Mouse (Mus musculus) brain, embryonic 14.5 days (tissue): Measurements from ENCODE around the gene Rnf152. TPM values are rescaled to one million over a fixed set of nuclear protein-coding genes. Genes with fewer than 3 reads are reported as not detected.

Experiments
- DNase-seq: peaks from one replicate; pipeline ENCODE4 v3.0.0-alpha.2; 2011; ENCODE audit warnings: low read depth
- CTCF ChIP-seq: fragments of 200-500 bp; IDR thresholded peaks from 2 replicates; pipeline ENCODE4 v1.5.1; 2012; ENCODE audit warnings: inconsistent platforms, mild to moderate bottlenecking, moderate library complexity, borderline replicate concordance; ENCODE audit not compliant: insufficient read depth, insufficient read length; ENCODE audit errors: extremely low read depth
- POLR2A ChIP-seq: fragments of 200-500 bp; IDR thresholded peaks from 2 replicates; pipeline ENCODE4 v1.6.1; 2012; ENCODE audit warnings: mild to moderate bottlenecking, inconsistent platforms, borderline replicate concordance; ENCODE audit not compliant: poor library complexity, insufficient read depth, insufficient read length, severe bottlenecking; ENCODE audit errors: extremely low read depth
- polyA plus RNA-seq: library from polyadenylated mRNA; depleted of rRNA; stranded (reverse); fragments of >200 nt; gene quantifications from 2 replicates; pipeline ENCODE4 v1.2.3, GENCODE M21; 2012

The Rnf152 gene
- polyA plus RNA-seq, 1 experiment = 23.0 TPM

DNA sequence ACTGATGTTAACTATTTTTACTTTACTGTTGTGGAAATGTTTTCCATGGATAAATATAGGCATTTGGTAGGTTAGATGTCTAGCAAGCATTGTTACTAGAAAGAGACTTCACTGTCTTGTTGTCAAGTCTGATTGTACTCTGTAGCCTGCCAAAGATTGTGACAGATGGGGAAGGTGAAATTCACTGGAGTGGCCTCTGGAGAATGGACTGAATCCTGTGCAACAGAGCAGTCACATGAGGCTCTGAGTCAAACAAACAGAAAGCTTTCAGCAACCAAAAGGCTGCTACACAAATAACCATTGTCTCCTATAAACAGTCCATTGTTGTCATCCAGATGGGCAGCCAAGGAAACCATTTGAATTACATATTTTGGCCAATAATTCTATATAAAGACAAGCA is 15.6 kb downstream of the Rnf152 start:
- DNase-seq = no peak
- TF ChIP-seq POLR2A (no peak), CTCF (no peak)

DNA sequence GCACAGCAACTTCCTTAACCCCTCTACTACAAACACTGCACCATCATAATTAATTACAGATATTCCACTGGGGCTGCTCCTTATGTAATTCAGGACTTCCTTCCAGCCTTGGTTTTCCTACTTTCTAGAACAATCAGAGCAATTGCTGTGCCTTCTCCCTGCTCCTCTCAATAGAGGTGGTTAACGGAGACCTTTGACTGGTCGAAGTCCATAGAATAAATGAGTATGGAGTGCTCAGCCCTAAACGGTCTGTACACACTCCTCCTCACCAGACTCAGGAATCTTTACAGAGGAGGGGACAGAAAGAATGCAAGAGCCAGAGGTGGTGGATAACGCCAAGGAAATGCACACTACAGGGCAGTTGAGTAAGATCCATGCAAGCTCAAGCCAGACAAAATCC is 19.1 kb downstream of the Rnf152 start:
- TF ChIP-seq POLR2A = no peak
- no peak for TF ChIP-seq CTCF
- no peak for DNase-seq

DNA sequence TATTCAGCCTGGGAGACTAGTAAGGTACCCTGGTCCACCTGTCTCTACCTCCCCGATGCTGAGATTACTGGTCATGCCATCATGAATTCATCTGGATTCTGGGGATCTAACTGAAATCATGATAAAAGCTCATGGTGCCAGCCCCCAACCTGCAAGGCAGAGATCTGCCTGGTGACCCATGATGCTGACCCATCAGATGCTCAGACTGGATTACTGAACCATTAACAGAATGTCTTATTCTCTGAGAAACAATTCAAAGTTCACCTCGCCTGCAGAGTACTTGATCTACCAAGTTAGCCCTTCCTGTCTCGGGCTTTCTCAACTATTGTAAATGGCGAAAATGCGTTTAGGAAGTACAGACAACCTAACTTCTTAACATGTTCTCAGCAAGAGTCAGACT is 20.4 kb downstream of the Rnf152 start:
- TF ChIP-seq POLR2A (no peak), CTCF (no peak)
- no peak for DNase-seq

DNA sequence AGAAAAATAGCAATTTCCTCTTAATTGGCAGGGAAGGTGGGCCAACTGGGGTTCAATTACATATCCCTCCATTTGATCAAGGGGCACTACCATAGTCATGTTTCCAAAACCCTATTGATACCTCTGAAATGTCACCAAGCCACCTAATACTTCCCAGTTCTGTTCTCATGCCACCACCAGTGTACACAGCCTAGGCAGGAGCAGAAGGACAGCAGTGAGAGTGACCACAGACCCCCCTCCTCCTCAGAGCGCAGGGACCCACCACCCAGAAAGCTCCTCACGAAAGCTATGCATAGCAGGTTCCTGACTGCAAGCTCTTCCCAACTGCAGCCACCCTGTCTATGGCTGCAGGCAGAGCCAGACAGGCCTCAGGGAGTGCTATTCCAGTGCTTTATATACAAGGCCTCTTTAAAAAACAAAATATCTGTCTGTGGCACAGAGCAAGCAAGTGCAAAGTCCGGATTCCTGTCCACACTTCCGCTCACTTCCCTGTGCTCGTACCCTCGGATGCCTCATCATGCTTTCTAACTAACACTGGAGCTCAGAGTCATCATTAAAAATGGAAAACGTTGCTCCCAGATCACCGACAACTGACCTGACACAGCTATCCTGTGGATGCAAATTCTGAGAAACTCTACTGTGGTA is 24.3 kb downstream of the Rnf152 start:
- DNase-seq = no peak
- no peak for TF ChIP-seq POLR2A
- TF ChIP-seq CTCF = no peak

DNA sequence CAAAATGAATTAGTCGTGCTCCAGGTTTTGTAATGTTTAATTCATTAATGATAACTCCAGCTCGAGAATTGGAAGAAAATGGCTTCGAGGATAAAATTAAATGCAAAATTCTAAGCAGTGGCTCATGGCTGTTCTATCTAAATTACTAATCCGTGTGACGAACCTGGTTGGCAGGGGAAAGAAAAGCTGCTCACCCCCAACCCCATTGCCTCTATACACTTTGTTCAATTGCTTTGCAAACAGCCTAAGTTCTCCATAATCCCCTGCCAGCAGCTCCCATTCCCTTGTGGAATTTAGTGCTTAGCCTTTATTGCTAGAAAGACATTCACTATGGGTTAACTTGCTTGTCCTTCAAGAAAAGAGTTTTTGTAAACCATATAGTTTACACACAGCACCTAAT is 24.9 kb downstream of the Rnf152 start:
- peak; percentile 73 for DNase-seq
- TF ChIP-seq POLR2A (no peak), CTCF (no peak)

DNA sequence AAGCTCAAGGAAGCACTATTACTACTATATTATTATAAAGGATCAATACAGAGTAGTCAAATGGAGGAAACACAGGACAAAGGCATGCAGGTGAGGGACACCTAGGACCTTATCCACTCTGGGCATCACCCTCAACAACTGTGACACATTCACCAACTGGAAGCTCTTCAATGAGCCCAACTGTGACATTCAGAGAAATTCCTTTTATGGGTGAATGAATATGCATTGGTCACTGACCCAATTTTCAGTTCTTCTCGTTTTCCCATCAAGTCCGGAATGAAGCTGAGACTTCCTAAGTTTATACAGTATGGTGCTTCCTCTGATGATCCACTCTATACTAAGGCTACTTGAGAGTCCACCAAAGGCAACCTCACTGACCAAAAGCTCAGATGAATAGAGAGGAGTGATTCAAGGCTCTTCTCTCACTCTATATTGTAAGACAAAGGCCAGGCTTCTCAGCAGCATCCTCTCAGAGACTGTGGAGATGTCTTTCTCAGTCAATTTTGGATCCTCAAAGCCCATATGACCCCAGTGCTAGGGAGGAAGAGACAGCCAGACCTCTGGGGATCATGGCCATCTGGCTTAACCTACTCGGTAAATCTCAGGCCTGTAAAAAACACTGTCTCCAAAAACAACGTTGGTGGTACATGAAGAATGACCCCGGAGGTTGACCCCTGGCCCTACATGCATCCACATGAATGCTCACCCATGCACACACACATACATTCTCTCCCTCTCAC is 25.8 kb downstream of the Rnf152 start:
- no peak for TF ChIP-seq CTCF
- no peak for TF ChIP-seq POLR2A

DNA sequence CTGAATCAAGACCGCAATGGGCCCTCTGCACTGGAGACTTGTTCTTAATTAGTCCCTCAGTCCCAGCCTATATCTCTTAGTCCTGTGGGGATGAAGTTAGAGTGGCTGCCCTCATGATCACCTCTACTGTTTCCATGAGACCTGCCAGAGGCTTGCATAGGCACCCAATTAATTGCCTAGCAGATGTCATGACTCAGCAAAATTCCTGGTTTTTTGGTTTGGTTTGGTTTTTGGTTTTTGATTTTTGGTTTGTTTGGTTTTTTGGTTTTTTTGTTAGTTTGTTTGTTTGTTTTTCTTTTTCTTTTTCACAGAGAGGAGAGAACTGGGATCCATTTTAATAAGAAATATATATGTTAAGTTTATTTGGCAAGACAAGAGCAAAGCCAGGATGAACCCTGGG is 28.7 kb downstream of the Rnf152 start:
- no peak for DNase-seq
- no peak for TF ChIP-seq CTCF
- no peak for TF ChIP-seq POLR2A

More for the DNA sequence above, 25.8 kb downstream of the Rnf152 start:
- no peak for DNase-seq

DNA sequence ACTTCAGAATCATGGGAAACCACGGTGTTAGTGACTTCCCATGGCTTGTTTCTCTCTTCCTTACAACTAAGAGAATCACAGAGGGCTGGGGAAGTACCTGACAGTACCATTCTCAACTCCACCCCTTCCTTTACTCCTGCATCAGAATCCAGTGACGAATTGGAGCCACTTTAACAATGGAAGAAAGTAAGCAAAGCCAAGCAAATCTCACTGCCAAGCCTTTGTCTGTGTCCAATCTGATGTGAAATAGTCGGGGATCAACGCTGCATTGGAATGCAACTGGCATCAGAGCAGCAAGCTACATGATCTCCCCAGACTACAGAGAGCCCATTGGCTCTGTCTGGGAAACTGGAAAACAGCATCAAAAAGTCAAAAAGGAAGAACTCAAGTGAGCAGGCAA is 31.9 kb downstream of the Rnf152 start:
- peak; percentile 23 for DNase-seq

DNA sequence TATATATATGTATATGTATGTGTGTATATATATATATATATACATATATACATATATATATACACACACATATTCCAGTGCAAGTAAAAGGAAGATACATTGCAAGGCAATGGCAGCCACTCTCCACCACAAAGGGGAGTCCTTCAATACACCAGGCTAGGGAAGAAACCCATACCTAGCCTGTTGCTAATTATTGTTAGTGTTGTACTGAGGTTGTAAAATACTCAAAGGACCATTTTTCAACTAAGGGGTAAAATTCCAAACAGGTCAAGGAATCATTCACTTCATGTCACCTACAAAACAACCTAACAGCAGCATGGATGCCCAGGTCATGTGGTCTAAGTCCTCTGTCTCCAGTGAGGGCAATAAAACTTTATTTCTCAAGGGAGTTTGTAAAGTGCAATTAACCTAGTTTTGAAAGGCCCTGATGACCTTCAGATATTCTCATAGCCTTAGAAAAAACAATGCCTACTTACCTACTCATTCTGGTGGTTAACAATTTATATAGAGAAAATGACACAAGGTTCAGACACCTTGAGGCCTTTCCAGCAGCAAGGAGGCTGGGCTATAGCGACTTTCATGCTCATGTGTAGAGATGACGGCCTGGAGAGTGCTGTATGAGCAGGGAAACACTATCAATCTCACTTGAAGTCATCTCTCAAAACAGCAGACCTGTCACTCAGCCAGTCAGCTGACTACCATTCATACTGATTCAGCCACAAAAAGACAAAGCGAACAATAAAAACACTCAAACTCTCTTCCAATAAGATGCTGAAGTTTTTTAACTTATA is 42.3 kb downstream of the Rnf152 start:
- DNase-seq = no peak
- TF ChIP-seq CTCF (no peak), POLR2A (no peak)

More for the DNA sequence above, 31.9 kb downstream of the Rnf152 start:
- no peak for TF ChIP-seq CTCF
- no peak for TF ChIP-seq POLR2A

DNA sequence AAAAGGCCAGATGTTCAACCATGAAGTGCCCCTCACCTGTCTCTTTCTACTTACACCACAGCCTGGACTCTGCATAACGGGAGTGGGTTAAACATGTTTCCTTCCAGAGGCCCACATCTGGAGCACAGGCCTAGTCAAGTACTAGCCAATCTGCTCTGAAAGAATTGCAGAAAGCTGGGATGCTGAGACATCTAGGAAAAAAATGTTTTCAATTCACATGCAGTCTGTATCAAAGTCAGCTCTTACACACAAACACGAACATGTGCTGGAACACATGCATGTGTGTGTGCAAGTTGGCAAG is 44.0 kb downstream of the Rnf152 start:
- DNase-seq = no peak
- no peak for TF ChIP-seq POLR2A
- TF ChIP-seq CTCF = no peak

DNA sequence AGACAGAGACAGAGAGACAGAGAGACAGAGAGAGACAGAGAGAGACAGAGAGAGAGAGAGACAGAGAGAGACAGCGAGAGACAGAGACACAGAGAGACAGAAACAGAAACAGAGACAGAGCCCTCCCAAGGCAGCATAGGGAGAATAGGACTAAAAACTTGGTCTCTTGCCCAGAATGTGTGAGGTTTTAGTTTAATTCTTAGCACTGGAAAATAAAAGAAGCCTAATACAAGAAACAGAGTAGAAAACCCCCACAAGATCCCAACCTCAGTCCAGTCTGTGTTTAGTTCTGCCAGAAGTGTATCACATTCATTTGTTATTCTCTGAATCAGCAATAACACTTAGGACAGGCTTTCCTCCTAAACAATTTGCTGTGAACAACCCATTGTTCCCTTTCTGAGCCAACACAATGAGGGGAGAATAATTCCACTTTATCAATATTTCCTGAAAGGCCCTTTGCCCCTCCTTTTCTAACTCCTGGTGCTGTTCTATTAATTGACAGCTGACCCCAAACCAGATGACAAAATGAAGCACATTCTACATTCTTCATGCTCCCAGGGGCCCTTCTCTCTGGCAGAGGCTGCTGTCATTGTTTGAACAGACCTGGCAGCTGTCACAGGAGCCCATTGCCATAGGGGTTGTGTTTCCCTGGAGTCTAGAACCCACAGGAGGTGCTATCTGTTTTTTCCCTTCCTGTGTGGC is 44.5 kb downstream of the Rnf152 start:
- DNase-seq = peak; percentile 49
- TF ChIP-seq POLR2A (no peak), CTCF (no peak)

DNA sequence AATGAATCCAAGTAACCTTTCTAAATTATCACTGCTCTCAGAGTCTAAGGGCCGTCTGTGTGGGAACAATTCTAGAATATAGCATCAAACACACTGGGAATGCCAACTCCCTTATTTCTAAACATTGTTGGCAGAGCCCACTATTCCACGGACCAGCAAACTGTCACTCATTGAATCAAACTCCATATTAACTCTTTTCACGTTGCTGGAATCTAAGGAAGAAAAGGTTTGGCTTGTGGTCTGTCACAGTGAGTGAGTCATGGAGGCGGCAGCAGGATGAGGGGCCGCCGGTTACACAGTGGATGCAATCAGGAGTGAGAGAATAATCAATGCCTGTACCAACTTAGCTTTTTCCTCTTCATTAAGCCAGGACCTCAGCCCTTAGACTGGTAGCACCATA is 54.3 kb downstream of the Rnf152 start:
- peak; percentile 79 for DNase-seq
- TF ChIP-seq POLR2A = no peak
- no peak for TF ChIP-seq CTCF
